Mouse (Mus musculus): ENCODE results near the gene Lpin3. TPM values are rescaled to one million over a fixed set of nuclear protein-coding genes. Genes with fewer than 3 reads are reported as not detected.

Gene Lpin3
- total and polyA plus RNA-seq, 2 experiments from 2014 or later, result 0.60 to 1.4 TPM

DNA sequence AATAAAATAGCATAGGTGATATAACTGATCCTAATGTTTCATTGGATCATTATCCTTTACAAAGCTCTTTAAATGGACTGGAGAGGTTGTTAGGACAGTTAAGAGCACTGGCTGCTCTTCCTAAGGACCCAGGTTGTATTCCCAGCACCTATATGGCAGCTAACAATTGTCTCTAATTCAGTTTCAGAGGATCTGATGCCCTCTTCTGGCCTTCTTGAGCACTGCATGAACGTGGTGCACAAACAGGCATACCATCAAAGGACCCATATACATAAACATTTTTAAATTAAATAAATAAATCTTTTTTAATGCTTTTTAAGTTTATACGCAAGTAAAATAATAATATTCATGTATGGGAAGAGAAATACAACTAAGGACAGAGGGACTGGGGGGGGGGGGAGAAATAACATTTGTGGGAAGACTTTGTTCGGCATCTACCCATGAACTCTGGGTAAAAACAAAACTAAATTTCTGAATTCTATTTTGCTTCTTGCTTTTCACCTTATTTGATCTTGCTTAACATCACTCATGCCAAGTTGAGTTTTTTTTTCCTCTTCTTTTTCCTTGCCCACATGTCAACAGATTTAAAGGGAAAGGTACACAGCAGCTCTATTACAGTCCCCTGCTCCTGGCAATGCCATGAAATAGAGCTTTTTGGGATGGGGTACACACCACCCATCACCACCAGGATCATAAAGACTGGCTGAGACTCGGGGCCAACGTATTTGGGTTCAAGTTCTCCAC lies 23.9 kb upstream of the Lpin3 start:
- Histone ChIP-seq H3K27ac (no peak overlapping the region), H3K4me1 (ENCODE audit: insufficient read depth, low read length) (no peaks in the 10 kb centered on the region), H3K4me2 (ENCODE audit: low read depth, low read length) (no peak overlapping the region), H3K36me3 (ENCODE audit: insufficient read depth, low read length) (no peaks in the 10 kb centered on the region), H3K9me3 (ENCODE audit: low read length) (no peaks in the 10 kb centered on the region), H3K27me3 (ENCODE audit: insufficient read depth, low read length) (no peaks in the 10 kb centered on the region), H3K4me3 (ENCODE audit: low read length) (no peak overlapping the region), H3K9ac (replicated peaks; ENCODE audit: low read length) (no peak overlapping the region)
- ATAC-seq (no peak), DNase-seq (ENCODE audit: low spot score) (no peak)
- no peak for TF ChIP-seq CTCF (IDR thresholded peaks at IDR 0.05; ENCODE audit: low read depth)
- WGBS, result 80% methylated on average over 5 of the region's 5 CpGs

- DNase-seq (ENCODE audit: low spot score) (no peak), ATAC-seq (no peak)
- H3K9me3 ChIP-seq (ENCODE audit: low read length), result no peaks in the 10 kb centered on the region
- WGBS, result 97% methylated on average over 1 of the region's 1 CpGs
- H3K36me3 ChIP-seq (ENCODE audit: insufficient read depth, low read length), result no peaks in the 10 kb centered on the region
- H3K4me2 ChIP-seq (ENCODE audit: low read depth, low read length), result no peak overlapping the region
- H3K9ac ChIP-seq (replicated peaks; ENCODE audit: low read length), result no peak overlapping the region
- H3K4me1 ChIP-seq (ENCODE audit: insufficient read depth, low read length), result no peaks in the 10 kb centered on the region
- no peak overlapping the region for H3K27ac ChIP-seq
- TF ChIP-seq CTCF (IDR thresholded peaks at IDR 0.05; ENCODE audit: low read depth), result no peak
- H3K27me3 ChIP-seq (ENCODE audit: insufficient read depth, low read length), result no peaks in the 10 kb centered on the region
- H3K4me3 ChIP-seq (ENCODE audit: low read length), result no peak overlapping the region
Observed at GRCm38 (mm10) chr2:160860363-160860762, 20.1 kb upstream of the Lpin3 start.

GRCm38 (mm10) chr2:160864112-160864511 lies 16.4 kb upstream of the Lpin3 start:
- Histone ChIP-seq H3K27me3 (ENCODE audit: insufficient read depth, low read length) (no peaks in the 10 kb centered on the region), H3K9ac (replicated peaks; ENCODE audit: low read length) (no peak overlapping the region), H3K36me3 (ENCODE audit: insufficient read depth, low read length) (no peaks in the 10 kb centered on the region), H3K9me3 (ENCODE audit: low read length) (no peaks in the 10 kb centered on the region), H3K4me3 (ENCODE audit: low read length) (no peak overlapping the region), H3K27ac (no peak overlapping the region), H3K4me2 (ENCODE audit: low read depth, low read length) (no peak overlapping the region), H3K4me1 (ENCODE audit: insufficient read depth, low read length) (no peaks in the 10 kb centered on the region)
- DNase-seq (ENCODE audit: low spot score) (no peak), ATAC-seq (no peak)
- WGBS, result 93% methylated on average over 1 of the region's 1 CpGs
- TF ChIP-seq CTCF (IDR thresholded peaks at IDR 0.05; ENCODE audit: low read depth), result no peak

- Histone ChIP-seq H3K9me3 (ENCODE audit: low read length) (no peaks in the 10 kb centered on the region), H3K9ac (replicated peaks; ENCODE audit: low read length) (no peak overlapping the region), H3K4me2 (ENCODE audit: low read depth, low read length) (no peak overlapping the region), H3K4me3 (ENCODE audit: low read length) (no peak overlapping the region), H3K27me3 (ENCODE audit: insufficient read depth, low read length) (no peaks in the 10 kb centered on the region), H3K4me1 (ENCODE audit: insufficient read depth, low read length) (no peaks in the 10 kb centered on the region), H3K36me3 (ENCODE audit: insufficient read depth, low read length) (no peaks in the 10 kb centered on the region), H3K27ac (no peak overlapping the region)
- no peak for TF ChIP-seq CTCF (IDR thresholded peaks at IDR 0.05; ENCODE audit: low read depth)
- ATAC-seq, result no peak
- no peak for DNase-seq (ENCODE audit: low spot score)
- WGBS, result 56% methylated on average over 2 of the region's 2 CpGs
Observed at GRCm38 (mm10) chr2:160865266-160865665, 15.2 kb upstream of the Lpin3 start.

- H3K9me3 ChIP-seq (ENCODE audit: low read length), result no peaks in the 10 kb centered on the region
- peak overlapping the region; percentile 30; the same call in 1 of the 2 replicates for H3K4me2 ChIP-seq (ENCODE audit: low read depth, low read length)
- no peak overlapping the region for H3K4me3 ChIP-seq (ENCODE audit: low read length)
- 85% methylated on average over 3 of the region's 3 CpGs for WGBS
- 0 out of 2 replicates have a peak, but pooled peaks cover 6% of the 10 kb centered on the region for H3K4me1 ChIP-seq (ENCODE audit: insufficient read depth, low read length)
- H3K36me3 ChIP-seq (ENCODE audit: insufficient read depth, low read length), result no peaks in the 10 kb centered on the region
- no peak for DNase-seq (ENCODE audit: low spot score)
- H3K9ac ChIP-seq (replicated peaks; ENCODE audit: low read length), result no peak overlapping the region
- TF ChIP-seq CTCF (IDR thresholded peaks at IDR 0.05; ENCODE audit: low read depth), result no peak
- H3K27me3 ChIP-seq (ENCODE audit: insufficient read depth, low read length), result no peaks in the 10 kb centered on the region
- no peak overlapping the region for H3K27ac ChIP-seq
- ATAC-seq, result no peak
Observed at GRCm38 (mm10) chr2:160869446-160869845, 11.0 kb upstream of the Lpin3 start.

DNA sequence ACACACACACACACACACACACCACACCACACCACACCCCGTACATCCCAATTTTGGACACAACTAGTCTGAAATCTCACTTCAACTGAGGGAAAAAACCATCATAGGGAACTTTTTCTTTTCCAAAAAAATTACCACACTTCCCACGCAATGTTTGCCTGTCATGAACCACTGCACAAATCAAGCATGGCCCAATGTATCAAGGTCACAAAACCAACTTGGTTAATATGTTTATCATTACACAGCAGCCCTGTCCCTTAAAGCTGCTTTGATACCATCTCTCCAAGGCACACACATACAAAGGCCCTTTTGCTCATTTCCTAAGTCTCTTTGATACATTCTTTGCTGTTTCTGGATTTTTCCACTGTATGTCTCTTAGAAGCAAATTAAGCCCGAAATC lies 9.2 kb upstream of the Lpin3 start:
- TF ChIP-seq CTCF (IDR thresholded peaks at IDR 0.05; ENCODE audit: low read depth), result no peak
- WGBS, result 62% methylated on average over 3 of the region's 3 CpGs
- no peak for DNase-seq (ENCODE audit: low spot score)
- Histone ChIP-seq H3K9ac (replicated peaks; ENCODE audit: low read length) (no peak overlapping the region), H3K4me1 (ENCODE audit: insufficient read depth, low read length) (0 out of 2 replicates have a peak, but pooled peaks cover 6% of the 10 kb centered on the region), H3K9me3 (ENCODE audit: low read length) (no peaks in the 10 kb centered on the region), H3K4me3 (ENCODE audit: low read length) (peak overlapping the region; percentile 25), H3K4me2 (ENCODE audit: low read depth, low read length) (peak overlapping the region; percentile 57), H3K27ac (no peak overlapping the region), H3K36me3 (ENCODE audit: insufficient read depth, low read length) (no peaks in the 10 kb centered on the region), H3K27me3 (ENCODE audit: insufficient read depth, low read length) (no peaks in the 10 kb centered on the region)
- ATAC-seq, result no peak

GRCm38 (mm10) chr2:160872395-160872794 lies 8.1 kb upstream of the Lpin3 start:
- ATAC-seq (peak; percentile 87), DNase-seq (ENCODE audit: low spot score) (peak; percentile 77)
- Histone ChIP-seq H3K4me3 (ENCODE audit: low read length) (peak overlapping the region; percentile 91), H3K27ac (peak overlapping the region; percentile 98), H3K9me3 (ENCODE audit: low read length) (no peaks in the 10 kb centered on the region), H3K27me3 (ENCODE audit: insufficient read depth, low read length) (no peaks in the 10 kb centered on the region), H3K9ac (replicated peaks; ENCODE audit: low read length) (peak overlapping the region; percentile 95), H3K4me2 (ENCODE audit: low read depth, low read length) (peak overlapping the region; percentile 56), H3K4me1 (ENCODE audit: insufficient read depth, low read length) (0 out of 2 replicates have a peak, but pooled peaks cover 6% of the 10 kb centered on the region), H3K36me3 (ENCODE audit: insufficient read depth, low read length) (no peaks in the 10 kb centered on the region)
- WGBS, result 1% methylated on average over 42 of the region's 47 CpGs
- TF ChIP-seq CTCF (IDR thresholded peaks at IDR 0.05; ENCODE audit: low read depth), result no peak

All from hindbrain, postnatal 0 days (tissue).